Mouse (Mus musculus) heart, adult 2 months (tissue): ENCODE measurements around the gene Zfp423. TPM values are rescaled to one million over a fixed set of nuclear protein-coding genes. Genes with fewer than 3 reads are reported as not detected.

Source experiments
- DNase-seq, 2 experiments: peaks; one replicate each; pipeline ENCODE4 v3.0.0; 2021
- H3K27ac ChIP-seq: fragments of 200-600 bp; 2 replicates; pipeline ENCODE4 v1.8.1; 2022
- H3K27me3 ChIP-seq: fragments of 200-500 bp; 2 replicates; pipeline ENCODE4 v1.6.1; 2012; ENCODE audit warnings: mild to moderate bottlenecking, low read length, inconsistent platforms, mixed read lengths; ENCODE audit not compliant: control insufficient read depth, insufficient read depth
- H3K36me3 ChIP-seq: fragments of 200-500 bp; 2 replicates; pipeline ENCODE4 v1.6.1; 2012; ENCODE audit warnings: low read length, inconsistent platforms; ENCODE audit not compliant: control insufficient read depth, insufficient read depth
- H3K4me1 ChIP-seq: fragments of 200-500 bp; 2 replicates; pipeline ENCODE4 v1.6.1; 2011; ENCODE audit warnings: low read length; ENCODE audit not compliant: control insufficient read depth, insufficient read depth
- H3K4me3 ChIP-seq: fragments of 200-600 bp; 2 replicates; pipeline ENCODE4 v1.8.1; 2022
- H3K79me2 ChIP-seq: fragments of 200-500 bp; replicated peaks from 2 replicates; pipeline ENCODE4 v1.6.1; 2012; ENCODE audit warnings: mild to moderate bottlenecking, inconsistent platforms, low read length, moderate library complexity, mixed read lengths; ENCODE audit not compliant: control insufficient read depth, insufficient read depth
- H3K9ac ChIP-seq: fragments of 200-500 bp; 2 replicates; pipeline ENCODE4 v1.6.1; 2012; ENCODE audit warnings: low read depth, mild to moderate bottlenecking, control low read depth, inconsistent platforms, low read length, mixed read lengths
- CTCF ChIP-seq: fragments of 200-600 bp; IDR thresholded peaks from 2 replicates; pipeline ENCODE4 v1.8.1; 2022; ENCODE audit warnings: antibody characterized with exemption, mild to moderate bottlenecking, moderate library complexity
- EP300 ChIP-seq: fragments of 200-500 bp; IDR thresholded peaks from 2 replicates; pipeline ENCODE4 v1.6.1; 2011; ENCODE audit warnings: low read depth, low read length, control low read depth; ENCODE audit not compliant: insufficient read depth
- POLR2A ChIP-seq: fragments of 200-500 bp; IDR thresholded peaks from 2 replicates; pipeline ENCODE4 v1.6.1; 2011; ENCODE audit warnings: mild to moderate bottlenecking, low read depth, low read length, control low read depth; ENCODE audit not compliant: insufficient read depth
- WGBS: fragments of 180-500 bp; shearing (Covaris S2); methylation state at CpG from one replicate; pipeline ENCODE4 v1.1.7; 2018; 5-methylcytosine and 5-hydroxymethylcytosine counted together
- intact Hi-C: fragments of 180-260 bp; cut with DNase I; formaldehyde crosslinking; loops from one replicate; pipeline ENCODE4 v1.15.1; 2025
- polyA plus RNA-seq: library from polyadenylated mRNA; depleted of rRNA; stranded (reverse); fragments of >200 nt; gene quantifications from 2 replicates; pipeline ENCODE4 v1.2.3, GENCODE M21; 2012
- total RNA-seq, 2 experiments: library from RNA; stranded (reverse); gene quantifications; 2 replicates each; pipeline ENCODE4 v1.2.3; 2021

Zfp423 gene
- total and polyA plus RNA-seq, 3 experiments, result 4.3 to 5.3 (median 4.8) TPM

DNA sequence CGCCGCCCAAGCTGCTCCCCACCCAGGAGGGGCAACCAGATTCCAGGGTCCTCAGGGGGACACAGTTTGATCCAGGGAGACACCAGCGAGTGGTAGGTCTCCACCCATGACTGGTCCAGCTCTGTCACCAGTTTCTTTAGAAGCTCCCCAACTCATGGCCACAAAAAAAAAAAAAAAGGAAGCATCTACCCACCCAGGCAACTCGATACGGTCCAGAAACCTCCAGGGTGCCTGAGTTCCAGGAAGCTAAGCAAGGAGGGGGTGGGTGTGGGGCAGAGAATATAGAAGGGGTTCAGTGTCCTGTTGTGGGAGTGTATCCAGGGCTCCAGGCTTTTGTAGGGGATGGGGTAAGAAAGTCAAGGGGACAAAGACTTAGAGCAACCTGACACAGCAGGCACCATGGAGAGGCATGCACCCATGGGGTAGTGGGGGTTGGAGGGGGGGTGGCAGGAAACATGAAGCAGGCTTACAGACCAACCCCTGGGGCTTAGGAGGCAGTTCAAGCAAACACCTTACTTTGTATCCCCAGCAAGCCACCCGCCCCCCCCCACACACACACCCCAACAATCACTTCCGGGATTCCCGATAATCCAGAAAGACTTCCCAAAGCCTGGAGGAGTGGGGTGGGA, 20.0 kb downstream of the Zfp423 start:
- DNase-seq, result no peak
- Histone ChIP-seq H3K4me1 (peaks cover 21% of the 10 kb centered on the region), H3K36me3 (no peaks in the 10 kb centered on the region), H3K27me3 (no peaks in the 10 kb centered on the region), H3K79me2 (no peaks in the 10 kb centered on the region), H3K9ac (peak overlapping the region; percentile 11; the same call in 1 of the 2 replicates), H3K4me3 (peak overlapping the region; percentile 9), H3K27ac (peak overlapping the region; percentile 52)
- TF ChIP-seq CTCF, result no peak
- TF ChIP-seq EP300, result no peak
- no peak for TF ChIP-seq POLR2A
- intact Hi-C loops, result loop anchor here (5.0 kb wide), 1 partner anchor 137 kb away; no protein-coding TSS in a partner anchor
- 24% methylated on average over 8 of the region's 8 CpGs for WGBS

DNA sequence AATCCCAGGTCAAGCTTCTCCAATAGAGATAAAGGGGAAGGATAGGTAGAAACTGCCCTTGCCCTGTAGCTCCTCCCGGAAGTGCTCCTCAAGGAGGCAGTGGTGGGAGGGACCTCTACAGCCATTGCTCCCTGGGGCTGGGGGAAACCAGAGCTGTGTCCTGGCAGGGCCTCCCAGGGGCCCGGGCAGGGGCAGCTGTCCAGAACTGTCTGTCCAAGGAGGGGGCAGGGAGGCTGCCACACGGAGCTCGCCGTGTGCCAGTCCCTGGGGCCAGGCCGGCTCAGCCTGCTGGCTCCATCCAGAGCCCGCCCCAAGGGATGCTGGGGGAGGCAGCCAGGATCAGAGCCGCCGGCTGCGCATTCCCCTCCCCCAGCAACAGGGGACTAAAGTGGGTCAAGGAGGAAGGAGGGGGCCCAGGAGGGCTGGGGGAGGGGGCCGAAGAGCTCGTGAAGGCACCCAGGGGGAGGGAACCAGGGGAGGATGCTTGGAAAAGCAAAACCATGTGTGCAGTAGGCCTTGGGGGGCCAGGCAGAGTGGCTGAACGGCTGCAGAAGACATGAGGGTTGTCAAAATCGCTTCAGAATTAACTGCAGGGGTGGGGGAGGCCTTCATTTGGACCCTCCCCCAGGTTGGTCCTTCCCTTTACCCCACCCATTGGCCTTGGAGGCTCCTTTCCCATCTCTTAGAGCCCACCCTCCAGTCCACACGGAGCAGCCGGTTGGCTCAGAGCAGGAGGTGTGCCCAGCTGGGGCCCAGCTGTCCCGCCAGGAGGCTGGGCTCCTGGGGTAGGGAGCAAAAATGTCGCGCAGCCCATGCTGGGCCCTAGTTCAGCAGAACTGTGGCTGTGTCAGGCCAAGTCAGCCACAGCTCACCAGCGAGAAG, 20.8 kb downstream of the Zfp423 start:
- WGBS, result 5% methylated on average over 20 of the region's 20 CpGs
- Histone ChIP-seq H3K4me3 (peak overlapping the region; percentile 9), H3K27me3 (no peaks in the 10 kb centered on the region), H3K9ac (peak overlapping the region; percentile 26), H3K4me1 (peaks cover 19% of the 10 kb centered on the region), H3K36me3 (no peaks in the 10 kb centered on the region), H3K79me2 (no peaks in the 10 kb centered on the region), H3K27ac (peak overlapping the region; percentile 52)
- peak; percentile 64 to 65 for DNase-seq
- no peak for TF ChIP-seq EP300
- TF ChIP-seq POLR2A, result 0 out of 2 replicates have a peak, but pooled peaks have one; percentile 40
- intact Hi-C loops, result loop anchor here (5.0 kb wide), 1 partner anchor 136 kb away; no protein-coding TSS in a partner anchor

DNA sequence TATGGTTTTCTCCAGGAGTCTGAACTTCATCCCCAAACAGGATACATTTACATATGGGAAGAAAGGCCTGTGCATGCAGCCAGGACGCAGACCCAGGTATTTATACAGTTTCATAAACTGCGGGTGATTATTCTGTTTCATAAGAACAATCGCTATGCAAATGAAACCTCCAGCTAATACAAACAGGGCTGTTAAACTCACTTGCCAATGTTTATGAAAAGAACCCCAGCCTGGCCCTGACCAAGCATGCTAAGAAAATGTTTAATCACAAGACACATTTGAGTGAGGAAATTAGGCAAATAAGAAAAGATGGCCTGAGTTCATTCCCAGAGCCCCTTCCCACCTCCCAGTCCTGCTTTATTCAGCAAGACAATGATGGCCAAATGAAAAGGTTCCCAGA, 22.2 kb downstream of the Zfp423 start:
- DNase-seq, result no peak
- no peak overlapping the region for H3K9ac ChIP-seq
- WGBS, result 94% methylated on average over 3 of the region's 3 CpGs
- H3K79me2 ChIP-seq, result no peaks in the 10 kb centered on the region
- H3K27ac ChIP-seq, result no peak overlapping the region
- no peaks in the 10 kb centered on the region for H3K27me3 ChIP-seq
- peaks cover 23% of the 10 kb centered on the region for H3K4me1 ChIP-seq
- TF ChIP-seq EP300, result no peak
- TF ChIP-seq CTCF, result no peak
- TF ChIP-seq POLR2A, result no peak
- H3K4me3 ChIP-seq, result no peak overlapping the region
- intact Hi-C loops, result loop anchor here (5.0 kb wide), 1 partner anchor 135 kb away; no protein-coding TSS in a partner anchor
- no peaks in the 10 kb centered on the region for H3K36me3 ChIP-seq

DNA sequence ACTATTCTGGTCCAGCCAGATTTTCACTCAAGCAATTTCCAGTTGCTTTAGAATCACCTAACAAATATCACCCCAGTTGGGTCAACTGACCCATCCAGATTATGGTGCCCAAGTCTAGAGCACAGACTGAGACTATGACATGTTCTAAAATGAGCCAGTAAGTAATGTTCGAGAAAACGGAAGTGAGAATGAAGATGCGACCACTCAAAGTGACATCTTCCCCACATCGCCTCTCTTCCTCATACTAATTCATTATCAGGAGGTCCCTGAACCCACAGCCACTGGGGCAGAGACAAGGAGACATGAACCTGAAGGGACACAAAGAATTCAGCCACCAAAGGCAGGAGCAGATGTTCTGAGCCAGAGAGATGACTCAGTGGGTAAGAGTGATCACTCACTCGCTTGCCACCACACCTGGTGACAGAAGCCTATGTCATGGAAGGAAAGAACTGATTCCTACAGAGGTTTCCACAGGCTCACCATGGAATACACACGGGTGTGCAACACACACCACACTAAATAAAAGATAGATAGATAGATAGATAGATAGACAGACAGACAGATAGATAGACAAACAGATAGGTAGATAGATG, 24.2 kb downstream of the Zfp423 start:
- no peaks in the 10 kb centered on the region for H3K27me3 ChIP-seq
- no peak overlapping the region for H3K4me3 ChIP-seq
- no peak for DNase-seq
- no peaks in the 10 kb centered on the region for H3K36me3 ChIP-seq
- intact Hi-C loops, result loop anchor here (5.0 kb wide), 1 partner anchor 133 kb away; no protein-coding TSS in a partner anchor
- H3K27ac ChIP-seq, result no peak overlapping the region
- peaks cover 27% of the 10 kb centered on the region for H3K4me1 ChIP-seq
- TF ChIP-seq EP300, result no peak
- H3K79me2 ChIP-seq, result no peaks in the 10 kb centered on the region
- H3K9ac ChIP-seq, result no peak overlapping the region
- WGBS, result 85% methylated on average over 6 of the region's 6 CpGs

DNA sequence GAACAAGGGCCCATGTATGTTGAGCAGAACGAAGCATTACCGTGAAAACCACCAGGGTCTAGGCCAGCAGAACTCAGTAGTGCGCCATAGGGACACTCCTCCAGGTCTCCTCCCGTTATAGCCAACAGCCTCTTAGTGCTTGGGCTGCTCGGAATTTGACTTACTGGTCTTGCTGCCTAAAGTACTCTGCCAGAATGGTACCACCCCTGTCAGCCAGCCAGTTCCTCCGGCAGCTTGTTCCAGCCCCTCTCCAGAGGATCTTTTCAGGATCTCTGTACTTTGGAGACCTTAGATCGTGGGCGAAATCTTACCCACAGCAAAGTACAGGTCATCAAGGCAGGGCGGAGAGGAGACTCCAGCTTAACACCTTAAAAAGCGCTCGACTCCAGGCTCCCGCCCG, 25.2 kb downstream of the Zfp423 start:
- no peak overlapping the region for H3K27ac ChIP-seq
- no peak overlapping the region for H3K9ac ChIP-seq
- 70% methylated on average over 13 of the region's 13 CpGs for WGBS

DNA sequence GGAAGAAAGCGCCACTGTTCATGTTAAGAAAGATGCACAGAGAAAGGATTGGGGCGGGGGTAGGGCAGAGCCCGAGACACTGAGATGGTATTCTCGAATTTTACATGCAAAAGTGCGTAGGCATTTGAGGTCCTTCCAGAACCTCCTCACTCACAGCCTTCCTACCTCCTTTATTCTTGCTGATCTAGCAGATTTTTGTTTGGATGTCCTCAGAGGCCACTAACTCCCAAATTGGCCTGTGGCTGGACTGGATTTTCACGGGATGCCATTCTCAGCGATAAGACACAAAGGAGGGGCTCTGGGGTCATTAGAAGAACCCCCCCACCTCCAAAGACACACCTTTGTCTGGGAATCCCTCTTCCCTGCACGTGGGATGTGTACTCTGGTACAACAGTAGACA, 25.6 kb downstream of the Zfp423 start:
- no peak overlapping the region for H3K27ac ChIP-seq
- no peaks in the 10 kb centered on the region for H3K27me3 ChIP-seq

More for the DNA sequence above, 25.2 kb downstream of the Zfp423 start:
- TF ChIP-seq EP300, result no peak
- intact Hi-C loops, result no loop called here
- Histone ChIP-seq H3K36me3 (no peaks in the 10 kb centered on the region), H3K4me1 (peaks cover 20% of the 10 kb centered on the region), H3K4me3 (no peak overlapping the region), H3K27me3 (no peaks in the 10 kb centered on the region), H3K79me2 (no peaks in the 10 kb centered on the region)
- DNase-seq, result no peak

More for the DNA sequence above, 25.6 kb downstream of the Zfp423 start:
- no peaks in the 10 kb centered on the region for H3K79me2 ChIP-seq
- no peak overlapping the region for H3K9ac ChIP-seq
- TF ChIP-seq POLR2A (no peak), EP300 (no peak), CTCF (no peak)
- no peak overlapping the region for H3K4me3 ChIP-seq
- no peaks in the 10 kb centered on the region for H3K36me3 ChIP-seq
- WGBS, result 80% methylated on average over 8 of the region's 8 CpGs
- intact Hi-C loops, result no loop called here
- peaks cover 18% of the 10 kb centered on the region for H3K4me1 ChIP-seq
- DNase-seq, result no peak
